8 mouse cellular contexts compared by ENCODE assay signal in genomic region chr2:73529356-73530330, GRCm38 (mm10). TPM values are rescaled to one million over a fixed set of nuclear protein-coding genes. Genes with fewer than 3 reads are reported as not detected.
DNase-seq lines count a peak whose midpoint lies in the region; ATAC-seq lines count a peak whose summit lies in the region.

Gene Wipf1, minus strand, starts transcription at chr2:73529734.

- peak within 1 kb of the TSS; percentile 37 for H3K27ac ChIP-seq in hindbrain, embryonic 11.5 days (ENCODE audit: low read depth, low read length)
- peak within 1 kb of the TSS; percentile 87 for H3K27ac ChIP-seq in lung, embryonic 16.5 days (ENCODE audit: low read length)

- no peaks in the 10 kb centered on the region for H3K9me3 ChIP-seq in hindbrain, embryonic 11.5 days (ENCODE audit: control insufficient read depth, low read length)
- H3K9me3 ChIP-seq in lung, embryonic 16.5 days (ENCODE audit: control insufficient read depth, low read length): no peaks in the 10 kb centered on the region

- H3K4me1 ChIP-seq in hindbrain, embryonic 11.5 days (replicated peaks; ENCODE audit: control insufficient read depth, insufficient read depth, low read length): peaks cover 2% of the 10 kb centered on the region; the same call in 1 of the 2 replicates
- H3K4me1 ChIP-seq in lung, embryonic 16.5 days (replicated peaks; ENCODE audit: control insufficient read depth, insufficient read depth, low read length): peaks cover 16% of the 10 kb centered on the region

- H3K4me2 ChIP-seq in hindbrain, embryonic 11.5 days (replicated peaks; ENCODE audit: low read depth, low read length): peak within 1 kb of the TSS; percentile 76
- peak within 1 kb of the TSS; percentile 81 for H3K4me2 ChIP-seq in lung, embryonic 16.5 days (ENCODE audit: low read depth, low read length)

- H3K27me3 ChIP-seq in hindbrain, embryonic 11.5 days (ENCODE audit: control insufficient read depth, insufficient read depth, low read length): no peaks in the 10 kb centered on the region
- H3K27me3 ChIP-seq in lung, embryonic 16.5 days (ENCODE audit: control insufficient read depth, insufficient read depth, low read depth, low read length): no peaks in the 10 kb centered on the region

- H3K9ac ChIP-seq in hindbrain, embryonic 11.5 days (ENCODE audit: low read depth, low read length): peak within 1 kb of the TSS; percentile 94
- peak within 1 kb of the TSS; percentile 97 for H3K9ac ChIP-seq in lung, embryonic 16.5 days (ENCODE audit: low read length)

- H3K36me3 ChIP-seq in hindbrain, embryonic 11.5 days (ENCODE audit: control insufficient read depth, insufficient read depth, low read length): no peaks in the 10 kb centered on the region
- H3K36me3 ChIP-seq in lung, embryonic 16.5 days (ENCODE audit: control insufficient read depth, insufficient read depth, low read length): no peaks in the 10 kb centered on the region

- peak within 1 kb of the TSS; percentile 83 for H3K4me3 ChIP-seq in hindbrain, embryonic 11.5 days (ENCODE audit: low read depth, low read length)
- H3K4me3 ChIP-seq in lung, embryonic 16.5 days (ENCODE audit: low read length): peak within 1 kb of the TSS; percentile 84

- under 1% methylated on average over 61 of the region's 66 CpGs for WGBS in hindbrain, embryonic 11.5 days
- WGBS in lung, embryonic 16.5 days: 2% methylated on average over 60 of the region's 66 CpGs

- DNase-seq in NIH3T3 (ENCODE audit: low read depth): peak; percentile 87
- peak; percentile 19 for DNase-seq in cerebellum, adult 9-11 months
- peak; percentile 43 to 52 for DNase-seq in frontal cortex, postnatal 25 days (ENCODE audit: low spot score in 2 of 2)
- peak; percentile 84 for DNase-seq in hindbrain, embryonic 11.5 days (ENCODE audit: low spot score)
- peak; percentile 66 to 78 for DNase-seq in layer of hippocampus, postnatal 10 days (ENCODE audit: low spot score in 2 of 2)
- peak; percentile 56 for DNase-seq in ovary, postnatal 10 days (ENCODE audit: low spot score)
- peak; percentile 69 for DNase-seq in urinary bladder, adult 2 months (ENCODE audit: low spot score)

- peak; percentile 91 for ATAC-seq in hindbrain, embryonic 11.5 days (ENCODE audit: low FRiP score)
- ATAC-seq in lung, embryonic 16.5 days (ENCODE audit: low read depth): peak; percentile 93

RNA-seq across cellular contexts. Expression of gene Wipf1, which starts in this region (rescaled TPM):
- 9.2 and 9.7 TPM in 2 replicates for polyA plus RNA-seq in hindbrain, embryonic 11.5 days (2014; fragmentation: Nextera tagmentation; extraction: Ambion mirVana)
- 10 to 100 TPM in 1 of 2 experiments, 1 to 10 TPM in 1; 9.7 to 10.8 TPM for total RNA-seq in layer of hippocampus, postnatal 10 days (2021)
- 9.4 and 12.6 TPM in 2 replicates for polyA plus RNA-seq in lung, embryonic 16.5 days (2015; fragmentation: Nextera tagmentation; extraction: Ambion mirVana)
- 10.2 and 17.4 TPM in 2 replicates for polyA plus RNA-seq in urinary bladder, adult 2 months (2012; rRNA removed)

Comparison
In these comparisons a context has a peak if more than half of its experiments do, and no peak if none do; other contexts are left out.
1. Peak in every context shown above with its lines: DNase-seq, ATAC-seq, H3K4me3 ChIP-seq and H3K27ac ChIP-seq.
2. DNase-seq: peak in every context shown above with its lines; median percentile 87 in NIH3T3; 84 in hindbrain, embryonic 11.5 days; 72 in layer of hippocampus, postnatal 10 days; 69 in urinary bladder, adult 2 months; 56 in ovary, postnatal 10 days; 48 in frontal cortex, postnatal 25 days; 19 in cerebellum, adult 9-11 months.